Mouse (Mus musculus) testis, postnatal 14 days (tissue): Measurements from ENCODE around the gene Olfr1247.
"Not testable (repeated sequence)": the region's sequence is repeated elsewhere in the genome, so short reads cannot be mapped to it uniquely, and the experiment has no call there.

Experiments
- DNase-seq: peaks from one replicate; pipeline ENCODE4 v3.0.0; 2021; ENCODE audit warnings: low spot score

The Olfr1247 gene

DNA sequence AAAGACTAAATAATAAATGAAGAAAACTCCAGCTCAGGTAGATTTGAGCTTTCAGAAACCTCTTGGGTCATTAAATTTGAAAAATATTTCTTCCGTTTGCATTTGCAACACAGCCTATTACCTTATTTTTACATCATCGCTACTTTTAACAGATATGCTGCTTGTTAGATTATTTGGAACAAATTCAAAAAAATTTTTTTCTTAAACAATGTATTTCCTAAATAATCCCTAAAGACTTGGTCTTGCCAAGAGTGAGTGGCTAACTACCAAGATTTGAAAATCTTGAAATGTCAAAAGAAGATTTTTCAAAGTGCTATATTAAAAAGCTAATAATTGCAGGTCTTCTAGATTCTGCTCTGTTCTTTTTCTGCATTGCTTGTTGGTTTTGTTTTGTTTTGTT, at the start of gene Olfr1247:
Gene Olfr1247, minus strand, starts transcription at position 101 of the 400 bp plus-strand sequence.
- DNase-seq: no peak

DNA sequence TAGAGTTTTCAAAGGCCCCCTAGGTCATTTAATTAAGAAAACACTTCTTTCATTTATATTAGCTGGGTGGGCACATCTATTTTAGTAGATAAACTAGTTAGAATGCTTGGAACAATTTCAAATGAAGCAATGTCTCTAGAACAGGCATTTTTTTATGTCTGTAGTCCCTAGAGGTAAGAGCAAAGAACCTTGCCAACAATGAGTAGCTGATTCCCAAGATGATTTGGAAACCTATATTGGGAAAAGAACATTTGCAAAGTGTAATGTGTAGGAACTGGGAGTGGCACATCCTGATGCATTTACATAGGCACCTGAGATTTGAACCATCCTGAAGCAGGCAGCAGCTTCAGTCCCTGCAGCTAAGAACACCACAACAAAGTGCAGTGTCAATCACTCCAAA, 47.4 kb upstream of the Olfr1247 start, which contains the start of gene Olfr1250:
Gene Olfr1250, minus strand, starts transcription at position 101 of the 400 bp plus-strand sequence.
- DNase-seq: no peak

DNA sequence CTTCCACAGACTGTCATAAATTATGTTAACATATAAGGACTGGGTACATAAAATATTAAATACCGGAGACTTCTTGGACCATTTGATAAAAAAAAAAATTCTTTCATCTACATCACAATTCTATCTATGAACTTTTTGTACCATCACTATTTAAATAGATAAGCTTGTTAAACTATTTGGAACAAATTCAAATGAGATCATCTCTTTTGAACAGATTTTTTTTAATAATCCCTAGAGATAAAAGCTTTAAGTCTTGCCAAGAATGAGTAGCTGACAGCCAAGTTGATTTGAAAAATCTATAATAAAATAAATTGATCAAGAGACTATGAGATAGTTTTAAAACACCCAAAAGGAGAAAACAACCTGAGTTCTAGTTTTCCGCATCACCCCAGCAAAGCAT, 21.0 kb upstream of the Olfr1247 start, which contains the start of gene Olfr1249:
Gene Olfr1249, minus strand, starts transcription at position 101 of the 400 bp plus-strand sequence.
- DNase-seq: no peak

DNA sequence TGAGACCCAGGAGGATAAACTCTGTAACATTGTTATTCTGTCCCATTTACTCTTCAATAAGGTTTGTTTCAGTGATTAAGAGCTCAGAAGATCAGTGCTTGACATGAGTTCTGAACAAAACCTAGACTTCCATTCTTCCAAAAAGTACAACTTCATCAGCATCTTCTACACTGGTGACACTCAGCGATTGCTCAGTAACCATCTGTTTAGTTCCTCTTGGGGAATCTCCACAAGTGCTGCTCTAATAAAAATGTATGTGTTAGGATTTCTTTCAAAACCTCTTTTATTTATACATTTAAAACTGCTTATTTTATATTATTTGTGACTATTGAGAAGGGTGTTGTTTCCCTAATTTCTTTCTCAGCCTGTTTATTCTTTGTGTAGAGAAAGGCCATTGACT, 4.2 kb upstream of the Olfr1247 start, which contains the start of gene Olfr1248:
Gene Olfr1248, minus strand, starts transcription at position 101 of the 400 bp plus-strand sequence.
- DNase-seq: not testable (repeated sequence)

DNA sequence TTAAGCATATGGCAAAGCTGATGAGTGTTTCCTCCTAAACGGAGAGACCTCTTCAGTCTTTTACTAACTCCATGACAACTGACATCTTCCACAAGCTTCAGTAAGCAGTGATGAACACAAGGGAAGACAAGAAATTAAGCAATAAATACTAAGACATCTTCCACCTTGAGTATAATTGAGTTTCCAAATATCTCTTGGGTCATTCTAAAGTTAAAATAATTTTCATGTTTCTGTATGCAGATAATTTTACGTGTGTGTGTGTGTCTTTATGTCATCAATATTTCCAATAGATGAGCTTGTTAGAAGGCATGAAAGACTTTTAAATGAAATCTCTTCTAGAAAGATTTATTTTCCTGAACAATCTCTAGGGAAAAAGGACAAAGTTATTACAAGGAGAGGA, 20.9 kb downstream of the Olfr1247 start, which contains the start of gene Olfr1246:
Gene Olfr1246, minus strand, starts transcription at position 101 of the 400 bp plus-strand sequence.
- DNase-seq: no peak

DNA sequence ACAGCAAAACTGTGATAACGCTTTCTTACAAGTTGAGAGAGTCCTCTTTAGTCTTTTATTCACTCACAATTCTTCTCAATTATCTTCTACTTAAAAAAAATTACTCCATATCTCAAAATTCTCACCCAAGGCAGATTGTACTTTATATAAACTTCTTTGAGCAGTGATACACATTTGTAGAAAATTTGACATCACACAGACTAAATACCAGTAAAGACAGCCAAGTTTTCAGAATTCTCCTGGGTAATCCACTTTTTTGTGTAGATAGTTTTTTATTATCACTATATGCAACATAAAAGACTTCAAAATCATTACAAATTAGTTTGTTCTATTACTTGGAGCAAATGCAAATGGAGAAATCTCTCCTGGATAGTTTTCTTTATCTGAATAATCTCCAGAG, 35.6 kb downstream of the Olfr1247 start, which contains the start of gene Olfr1245:
Gene Olfr1245, minus strand, starts transcription at position 101 of the 400 bp plus-strand sequence.
- DNase-seq: no peak

DNA sequence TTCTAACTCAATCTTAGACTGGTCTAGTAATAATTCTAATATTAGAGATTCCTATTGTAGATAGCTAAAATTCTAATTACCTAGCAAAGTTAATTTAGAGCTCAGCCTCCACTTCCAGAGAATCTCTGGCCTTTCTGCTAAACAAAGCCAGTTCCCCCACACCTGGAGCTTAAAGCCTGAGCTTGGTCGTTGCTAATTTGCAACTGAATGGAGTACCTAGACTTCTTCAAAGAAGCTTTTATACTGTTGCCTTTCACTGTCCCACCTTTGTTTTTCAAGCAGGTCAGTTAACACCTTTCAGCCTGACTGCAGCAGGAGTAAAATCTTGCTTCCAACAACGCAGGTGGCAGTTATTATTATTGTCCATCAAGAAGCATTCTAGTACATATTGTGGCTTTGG, 51.2 kb downstream of the Olfr1247 start:
- not testable (repeated sequence) for DNase-seq
